Mouse (Mus musculus): ENCODE measurements around the gene Agr3. TPM values are rescaled to one million over a fixed set of nuclear protein-coding genes. Genes with fewer than 3 reads are reported as not detected.

Gene Agr3
- polyA plus RNA-seq, 1 experiment: not detected

- no peaks in the 10 kb centered on the region for H3K4me1 ChIP-seq (ENCODE audit: control insufficient read depth, insufficient read depth, low read length)
- H3K27me3 ChIP-seq (ENCODE audit: control insufficient read depth, insufficient read depth, low read length, poor library complexity, severe bottlenecking): no peaks in the 10 kb centered on the region
- no peak overlapping the region for H3K27ac ChIP-seq (ENCODE audit: insufficient read depth, low read length)
Measured at GRCm38 (mm10) chr12:35927804-35928203, 2.4 kb downstream of the Agr3 start.

GRCm38 (mm10) chr12:35932816-35933215 is 7.4 kb downstream of the Agr3 start:
- Histone ChIP-seq H3K4me3 (ENCODE audit: low read depth, low read length) (no peak overlapping the region), H3K4me1 (ENCODE audit: control insufficient read depth, insufficient read depth, low read length) (no peaks in the 10 kb centered on the region), H3K27ac (ENCODE audit: insufficient read depth, low read length) (no peak overlapping the region), H3K27me3 (ENCODE audit: control insufficient read depth, insufficient read depth, low read length, poor library complexity, severe bottlenecking) (no peaks in the 10 kb centered on the region; the same call in 1 of the 2 replicates), H3K36me3 (ENCODE audit: control insufficient read depth, insufficient read depth, low read length, poor library complexity, severe bottlenecking) (no peaks in the 10 kb centered on the region), H3K9ac (ENCODE audit: low read depth, poor library complexity, severe bottlenecking) (no peak overlapping the region), H3K9me3 (replicated peaks; ENCODE audit: control insufficient read depth, insufficient read depth, low read length, poor library complexity, severe bottlenecking) (no peaks in the 10 kb centered on the region)
- TF ChIP-seq EP300 (IDR thresholded peaks at IDR 0.05; ENCODE audit: insufficient read depth, low read depth, low read length) (no peak), CTCF (IDR thresholded peaks at IDR 0.05; ENCODE audit: low read depth, low read length) (no peak), POLR2A (IDR thresholded peaks at IDR 0.05; ENCODE audit: insufficient read depth, low read length) (no peak)

More at GRCm38 (mm10) chr12:35927804-35928203, 2.4 kb downstream of the Agr3 start:
- no peak for TF ChIP-seq POLR2A (IDR thresholded peaks at IDR 0.05; ENCODE audit: insufficient read depth, low read length)
- TF ChIP-seq EP300 (IDR thresholded peaks at IDR 0.05; ENCODE audit: insufficient read depth, low read depth, low read length): no peak
- TF ChIP-seq CTCF (IDR thresholded peaks at IDR 0.05; ENCODE audit: low read depth, low read length): no peak
- Histone ChIP-seq H3K9ac (ENCODE audit: low read depth, poor library complexity, severe bottlenecking) (no peak overlapping the region), H3K4me3 (ENCODE audit: low read depth, low read length) (no peak overlapping the region), H3K36me3 (ENCODE audit: control insufficient read depth, insufficient read depth, low read length, poor library complexity, severe bottlenecking) (no peaks in the 10 kb centered on the region), H3K9me3 (replicated peaks; ENCODE audit: control insufficient read depth, insufficient read depth, low read length, poor library complexity, severe bottlenecking) (no peaks in the 10 kb centered on the region)

DNA sequence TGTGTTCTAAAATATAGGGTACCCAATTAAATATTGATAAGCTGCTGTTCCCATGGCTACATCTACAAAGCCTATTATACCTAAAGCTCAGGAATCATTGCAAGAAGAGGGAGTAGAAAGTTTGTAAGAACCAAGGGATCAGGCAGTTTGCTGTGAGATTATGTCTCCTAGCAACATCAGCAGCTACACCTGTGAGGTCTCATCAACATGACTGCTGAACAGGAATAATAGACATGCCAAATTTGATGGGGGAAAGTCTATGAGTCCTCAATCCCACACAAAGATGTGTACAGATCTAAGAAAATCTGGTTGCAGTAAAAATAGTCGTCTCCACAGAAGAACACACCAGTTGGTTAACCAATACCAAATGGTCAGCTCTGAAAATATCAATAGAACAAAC is 26.3 kb downstream of the Agr3 start:
- H3K36me3 ChIP-seq (ENCODE audit: control insufficient read depth, insufficient read depth, low read length, poor library complexity, severe bottlenecking): no peaks in the 10 kb centered on the region
- no peaks in the 10 kb centered on the region for H3K27me3 ChIP-seq (ENCODE audit: control insufficient read depth, insufficient read depth, low read length, poor library complexity, severe bottlenecking)
- H3K27ac ChIP-seq (ENCODE audit: insufficient read depth, low read length): no peak overlapping the region
- H3K9me3 ChIP-seq (replicated peaks; ENCODE audit: control insufficient read depth, insufficient read depth, low read length, poor library complexity, severe bottlenecking): no peaks in the 10 kb centered on the region
- no peaks in the 10 kb centered on the region for H3K4me1 ChIP-seq (ENCODE audit: control insufficient read depth, insufficient read depth, low read length)
- H3K9ac ChIP-seq (ENCODE audit: low read depth, poor library complexity, severe bottlenecking): no peak overlapping the region
- no peak for TF ChIP-seq POLR2A (IDR thresholded peaks at IDR 0.05; ENCODE audit: insufficient read depth, low read length)
- H3K4me3 ChIP-seq (ENCODE audit: low read depth, low read length): no peak overlapping the region

- no peaks in the 10 kb centered on the region for H3K9me3 ChIP-seq (replicated peaks; ENCODE audit: control insufficient read depth, insufficient read depth, low read length, poor library complexity, severe bottlenecking)
- no peak overlapping the region for H3K9ac ChIP-seq (ENCODE audit: low read depth, poor library complexity, severe bottlenecking)
- H3K4me3 ChIP-seq (ENCODE audit: low read depth, low read length): no peak overlapping the region
- no peaks in the 10 kb centered on the region for H3K36me3 ChIP-seq (ENCODE audit: control insufficient read depth, insufficient read depth, low read length, poor library complexity, severe bottlenecking)
- no peak overlapping the region for H3K27ac ChIP-seq (ENCODE audit: insufficient read depth, low read length)
- no peaks in the 10 kb centered on the region for H3K27me3 ChIP-seq (ENCODE audit: control insufficient read depth, insufficient read depth, low read length, poor library complexity, severe bottlenecking)
- TF ChIP-seq POLR2A (IDR thresholded peaks at IDR 0.05; ENCODE audit: insufficient read depth, low read length) (no peak), EP300 (IDR thresholded peaks at IDR 0.05; ENCODE audit: insufficient read depth, low read depth, low read length) (no peak), CTCF (IDR thresholded peaks at IDR 0.05; ENCODE audit: low read depth, low read length) (no peak)
- no peaks in the 10 kb centered on the region for H3K4me1 ChIP-seq (ENCODE audit: control insufficient read depth, insufficient read depth, low read length)
Measured at GRCm38 (mm10) chr12:35957235-35957634, 31.8 kb downstream of the Agr3 start.

DNA sequence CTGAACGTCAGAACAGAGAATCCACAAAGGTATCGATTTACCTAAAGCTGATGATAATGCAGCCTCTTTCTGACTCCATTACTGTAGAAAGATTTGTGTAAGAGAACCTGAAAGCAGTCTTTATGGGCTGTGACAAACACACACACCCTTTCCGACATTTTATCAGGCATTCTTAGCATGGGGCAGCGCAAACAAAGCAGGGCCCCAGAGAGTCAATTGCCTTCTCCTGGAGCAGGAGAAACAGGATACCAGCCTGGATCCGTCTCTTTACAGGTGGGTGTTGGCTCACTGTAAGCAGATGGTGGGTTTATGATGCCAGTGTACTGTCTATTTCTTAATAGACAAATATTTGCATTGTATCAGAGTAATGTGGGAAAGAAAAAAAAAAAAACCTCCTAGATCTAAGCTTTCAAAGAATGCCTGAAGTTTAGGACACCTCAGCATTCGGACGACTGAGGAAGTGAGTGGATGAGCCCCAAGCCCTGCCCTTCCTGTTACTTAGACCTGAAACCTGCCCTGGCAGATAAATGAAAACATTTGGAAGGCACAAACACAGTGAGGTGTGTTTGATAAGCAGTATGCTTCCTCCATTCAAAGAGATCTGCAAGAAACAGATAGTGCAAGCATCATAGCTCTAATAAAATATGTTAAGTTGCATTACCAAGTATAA is 40.8 kb downstream of the Agr3 start:
- H3K4me3 ChIP-seq (ENCODE audit: low read depth, low read length): no peak overlapping the region
- TF ChIP-seq POLR2A (IDR thresholded peaks at IDR 0.05; ENCODE audit: insufficient read depth, low read length) (no peak), EP300 (IDR thresholded peaks at IDR 0.05; ENCODE audit: insufficient read depth, low read depth, low read length) (no peak), CTCF (IDR thresholded peaks at IDR 0.05; ENCODE audit: low read depth, low read length) (no peak)
- H3K36me3 ChIP-seq (ENCODE audit: control insufficient read depth, insufficient read depth, low read length, poor library complexity, severe bottlenecking): no peaks in the 10 kb centered on the region
- no peak overlapping the region for H3K27ac ChIP-seq (ENCODE audit: insufficient read depth, low read length)
- no peaks in the 10 kb centered on the region for H3K9me3 ChIP-seq (replicated peaks; ENCODE audit: control insufficient read depth, insufficient read depth, low read length, poor library complexity, severe bottlenecking)
- H3K27me3 ChIP-seq (ENCODE audit: control insufficient read depth, insufficient read depth, low read length, poor library complexity, severe bottlenecking): no peaks in the 10 kb centered on the region
- no peak overlapping the region for H3K9ac ChIP-seq (ENCODE audit: low read depth, poor library complexity, severe bottlenecking)
- H3K4me1 ChIP-seq (ENCODE audit: control insufficient read depth, insufficient read depth, low read length): no peaks in the 10 kb centered on the region

DNA sequence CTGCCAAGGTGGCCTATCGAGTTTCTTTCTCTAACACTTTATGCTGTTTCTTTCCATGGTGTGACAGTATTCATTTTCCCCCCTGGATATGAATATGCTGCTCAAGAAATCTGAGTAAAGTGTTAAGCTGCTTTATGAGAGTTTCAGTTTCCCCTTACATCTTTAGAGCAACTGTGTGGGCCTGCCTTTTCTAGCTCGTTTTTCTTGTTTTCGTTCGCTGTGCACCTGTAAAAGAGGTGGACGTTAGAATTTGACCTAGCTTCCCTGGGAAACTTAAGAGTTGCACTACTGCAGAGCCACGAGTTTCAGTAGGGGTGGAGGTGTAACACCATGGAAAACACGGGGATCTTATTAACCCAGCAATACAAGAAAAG is 41.3 kb downstream of the Agr3 start:
- no peak for TF ChIP-seq EP300 (IDR thresholded peaks at IDR 0.05; ENCODE audit: insufficient read depth, low read depth, low read length)
- TF ChIP-seq CTCF (IDR thresholded peaks at IDR 0.05; ENCODE audit: low read depth, low read length): no peak
- no peak for TF ChIP-seq POLR2A (IDR thresholded peaks at IDR 0.05; ENCODE audit: insufficient read depth, low read length)
- no peak overlapping the region for H3K9ac ChIP-seq (ENCODE audit: low read depth, poor library complexity, severe bottlenecking)
- H3K27ac ChIP-seq (ENCODE audit: insufficient read depth, low read length): no peak overlapping the region
- H3K36me3 ChIP-seq (ENCODE audit: control insufficient read depth, insufficient read depth, low read length, poor library complexity, severe bottlenecking): no peaks in the 10 kb centered on the region
- no peaks in the 10 kb centered on the region for H3K27me3 ChIP-seq (ENCODE audit: control insufficient read depth, insufficient read depth, low read length, poor library complexity, severe bottlenecking)
- H3K4me1 ChIP-seq (ENCODE audit: control insufficient read depth, insufficient read depth, low read length): no peaks in the 10 kb centered on the region
- H3K4me3 ChIP-seq (ENCODE audit: low read depth, low read length): no peak overlapping the region
- no peaks in the 10 kb centered on the region for H3K9me3 ChIP-seq (replicated peaks; ENCODE audit: control insufficient read depth, insufficient read depth, low read length, poor library complexity, severe bottlenecking)

Data from ES-Bruce4 (cell line).